Mouse (Mus musculus): ENCODE results near the gene Lims1.
"Not testable (repeated sequence)": the region's sequence is repeated elsewhere in the genome, so short reads cannot be mapped to it uniquely, and the experiment has no call there.

Gene Lims1

GRCm38 (mm10) chr10:58323028-58323991 lies at the start of gene Lims1:
Lims1 (plus strand) TSS chr10:58323466.
- DNase-seq (ENCODE audit: low spot score) = peak; percentile 91

GRCm38 (mm10) chr10:58282238-58282637 lies 41.0 kb upstream of the Lims1 start:
- no peak for DNase-seq (ENCODE audit: low spot score)

- no peak for DNase-seq (ENCODE audit: low spot score)
These were observed 32.5 kb upstream of the Lims1 start for GRCm38 (mm10) chr10:58290742-58291141.

GRCm38 (mm10) chr10:58294246-58294645 lies 29.0 kb upstream of the Lims1 start:
- no peak for DNase-seq (ENCODE audit: low spot score)

- no peak for DNase-seq (ENCODE audit: low spot score)
These were observed 27.7 kb upstream of the Lims1 start for GRCm38 (mm10) chr10:58295605-58296004.

- DNase-seq (ENCODE audit: low spot score) = no peak
These were observed 18.3 kb upstream of the Lims1 start for GRCm38 (mm10) chr10:58304996-58305395.

GRCm38 (mm10) chr10:58306897-58307296 lies 16.4 kb upstream of the Lims1 start:
- no peak for DNase-seq (ENCODE audit: low spot score)

- no peak for DNase-seq (ENCODE audit: low spot score)
These were observed 12.5 kb upstream of the Lims1 start for GRCm38 (mm10) chr10:58310791-58311190.

- no peak for DNase-seq (ENCODE audit: low spot score)
These were observed 10.4 kb upstream of the Lims1 start for GRCm38 (mm10) chr10:58312887-58313286.

GRCm38 (mm10) chr10:58320881-58321280 lies 2.4 kb upstream of the Lims1 start:
- DNase-seq (ENCODE audit: low spot score) = no peak

- no peak for DNase-seq (ENCODE audit: low spot score)
These were observed 772 bp upstream of the Lims1 start for GRCm38 (mm10) chr10:58322361-58323027.

- no peak for DNase-seq (ENCODE audit: low spot score)
These were observed 3.0 kb downstream of the Lims1 start for GRCm38 (mm10) chr10:58326271-58326670.

- DNase-seq (ENCODE audit: low spot score) = not testable (repeated sequence)
These were observed 4.6 kb downstream of the Lims1 start for GRCm38 (mm10) chr10:58327836-58328235.

- no peak for DNase-seq (ENCODE audit: low spot score)
These were observed 5.3 kb downstream of the Lims1 start for GRCm38 (mm10) chr10:58328517-58329108.

- no peak for DNase-seq (ENCODE audit: low spot score)
These were observed 7.4 kb downstream of the Lims1 start for GRCm38 (mm10) chr10:58330635-58331034.

GRCm38 (mm10) chr10:58331741-58332140 lies 8.5 kb downstream of the Lims1 start:
- no peak for DNase-seq (ENCODE audit: low spot score)

GRCm38 (mm10) chr10:58333414-58333813 lies 10.1 kb downstream of the Lims1 start:
- DNase-seq (ENCODE audit: low spot score) = no peak

- no peak for DNase-seq (ENCODE audit: low spot score)
These were observed 12.9 kb downstream of the Lims1 start for GRCm38 (mm10) chr10:58336156-58336555.

- DNase-seq (ENCODE audit: low spot score) = not testable (repeated sequence)
These were observed 13.8 kb downstream of the Lims1 start for GRCm38 (mm10) chr10:58337091-58337490.

GRCm38 (mm10) chr10:58338590-58338989 lies 15.3 kb downstream of the Lims1 start:
- DNase-seq (ENCODE audit: low spot score) = no peak

- DNase-seq (ENCODE audit: low spot score) = no peak
These were observed 18.4 kb downstream of the Lims1 start for GRCm38 (mm10) chr10:58341685-58342084.

GRCm38 (mm10) chr10:58342199-58342598 lies 18.9 kb downstream of the Lims1 start:
- no peak for DNase-seq (ENCODE audit: low spot score)

- no peak for DNase-seq (ENCODE audit: low spot score)
These were observed 20.3 kb downstream of the Lims1 start for GRCm38 (mm10) chr10:58343552-58343951.

Data from ovary, postnatal 10 days (tissue).